Mouse (Mus musculus) intestine, embryonic 16.5 days (tissue): Measurements from ENCODE around the gene Ipp. TPM values are rescaled to one million over a fixed set of nuclear protein-coding genes. Genes with fewer than 3 reads are reported as not detected.

Experiments
- ATAC-seq: fragments of 200-750 bp; cut with Nextera tagmentation; 2 replicates; pipeline ENCODE4 v1.8.0; 2017; ENCODE audit warnings: moderate TSS enrichment, moderate library complexity
- H3K27ac ChIP-seq: fragments of 300-500 bp; sonication (generic); 2 replicates; pipeline ENCODE4 v1.5.1; 2014; ENCODE audit warnings: mild to moderate bottlenecking, low read length
- H3K27me3 ChIP-seq: fragments of 300-500 bp; sonication (generic); replicated peaks from 2 replicates; pipeline ENCODE4 v1.6.1; 2014; ENCODE audit warnings: low read length, control low read depth, mixed read lengths; ENCODE audit not compliant: control insufficient read depth, insufficient read depth
- H3K36me3 ChIP-seq: fragments of 300-500 bp; sonication (generic); 2 replicates; pipeline ENCODE4 v1.6.1; 2014; ENCODE audit warnings: low read length, control low read depth; ENCODE audit not compliant: control insufficient read depth, insufficient read depth
- H3K4me1 ChIP-seq: fragments of 300-500 bp; sonication (generic); 2 replicates; pipeline ENCODE4 v1.6.1; 2014; ENCODE audit warnings: low read length, control low read depth, mixed read lengths; ENCODE audit not compliant: control insufficient read depth, insufficient read depth
- H3K4me2 ChIP-seq: fragments of 300-500 bp; sonication (generic); 2 replicates; pipeline ENCODE4 v1.6.1; 2014; ENCODE audit warnings: low read depth, low read length, control low read depth
- H3K4me3 ChIP-seq: fragments of 300-500 bp; sonication (generic); 2 replicates; pipeline ENCODE4 v1.5.1; 2014; ENCODE audit warnings: mild to moderate bottlenecking, low read length
- H3K9ac ChIP-seq: fragments of 300-500 bp; sonication (generic); 2 replicates; pipeline ENCODE4 v1.6.1; 2014; ENCODE audit warnings: low read depth, low read length
- H3K9me3 ChIP-seq: fragments of 300-500 bp; sonication (generic); 2 replicates; pipeline ENCODE4 v1.6.1; 2016; ENCODE audit warnings: low read length, control low read depth; ENCODE audit not compliant: control insufficient read depth
- WGBS: fragments of 180-500 bp; shearing (Covaris S2); extraction: QIAGEN DNeasy Blood & Tissue Kit; methylation state at CpG from one replicate; pipeline ENCODE4 v1.1.7; 2014; 5-methylcytosine and 5-hydroxymethylcytosine counted together
- polyA plus RNA-seq: library from polyadenylated mRNA; unstranded; fragments of >200 nt; fragmentation: Nextera tagmentation; extraction: Ambion mirVana; gene quantifications from 2 replicates; pipeline ENCODE4 v1.2.1, GENCODE M21; 2015

Ipp gene
- polyA plus RNA-seq, 1 experiment from 2014 or later: 16.5 TPM

- Histone ChIP-seq H3K27me3 (no peaks in the 10 kb centered on the region), H3K27ac (peak overlapping the region; percentile 74), H3K4me2 (no peak overlapping the region), H3K9me3 (no peaks in the 10 kb centered on the region; the same call in 1 of the 2 replicates), H3K9ac (no peak overlapping the region), H3K4me1 (peaks cover 17% of the 10 kb centered on the region), H3K4me3 (no peak overlapping the region), H3K36me3 (no peaks in the 10 kb centered on the region)
- ATAC-seq: peak; percentile 67
- 55% methylated on average over 4 of the region's 4 CpGs for WGBS
These were observed 14.9 kb upstream of the Ipp start for GRCm38 (mm10) chr4:116492460-116492859.

DNA sequence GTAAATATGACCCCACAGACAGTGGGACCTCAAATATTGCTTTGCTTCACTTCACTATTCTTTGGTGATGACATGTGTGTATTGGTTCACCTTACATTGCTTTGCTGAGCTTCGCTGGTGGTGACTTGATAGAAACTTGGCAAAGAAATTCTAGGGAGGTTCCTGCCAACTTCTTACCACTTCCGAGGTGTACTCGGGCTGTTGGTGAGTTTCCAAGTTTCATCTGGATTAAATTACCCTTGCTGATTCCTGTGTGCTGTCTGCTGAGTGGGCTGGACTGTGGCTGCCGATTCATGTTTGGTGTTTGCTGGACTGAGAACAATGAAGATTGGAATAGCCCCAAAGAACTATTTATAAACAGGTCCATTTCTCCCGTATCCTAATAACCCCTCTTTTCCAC, 13.7 kb upstream of the Ipp start:
- Histone ChIP-seq H3K4me1 (peaks cover 17% of the 10 kb centered on the region), H3K36me3 (no peaks in the 10 kb centered on the region), H3K4me2 (no peak overlapping the region), H3K4me3 (no peak overlapping the region), H3K27ac (no peak overlapping the region), H3K27me3 (no peaks in the 10 kb centered on the region), H3K9ac (no peak overlapping the region), H3K9me3 (no peaks in the 10 kb centered on the region; the same call in 1 of the 2 replicates)
- 85% methylated on average over 5 of the region's 5 CpGs for WGBS
- ATAC-seq: no peak

DNA sequence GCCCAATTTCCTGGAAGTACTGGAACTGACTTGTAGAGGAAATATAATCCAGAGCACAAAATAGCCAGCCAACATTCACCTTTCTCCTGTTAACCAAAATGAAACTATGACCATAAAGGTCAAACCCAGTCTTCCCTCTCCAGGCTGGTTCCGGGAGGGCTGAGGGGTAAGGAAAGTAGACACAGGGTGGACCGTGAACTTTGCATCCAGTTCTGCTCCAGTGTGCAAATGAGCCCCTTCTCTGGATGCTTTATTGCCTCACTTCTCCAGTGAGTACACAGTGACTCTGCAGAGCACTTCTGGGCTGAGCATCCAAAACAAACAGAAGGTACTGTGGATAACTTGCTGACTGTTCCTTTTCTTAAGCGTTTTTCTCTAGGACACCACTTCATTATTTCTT, 7.4 kb upstream of the Ipp start:
- Histone ChIP-seq H3K4me1 (no peaks in the 10 kb centered on the region), H3K27me3 (no peaks in the 10 kb centered on the region), H3K4me3 (no peak overlapping the region), H3K36me3 (no peaks in the 10 kb centered on the region), H3K9ac (no peak overlapping the region), H3K9me3 (no peaks in the 10 kb centered on the region), H3K27ac (no peak overlapping the region), H3K4me2 (no peak overlapping the region)
- WGBS: 59% methylated on average over 3 of the region's 3 CpGs
- no peak for ATAC-seq

DNA sequence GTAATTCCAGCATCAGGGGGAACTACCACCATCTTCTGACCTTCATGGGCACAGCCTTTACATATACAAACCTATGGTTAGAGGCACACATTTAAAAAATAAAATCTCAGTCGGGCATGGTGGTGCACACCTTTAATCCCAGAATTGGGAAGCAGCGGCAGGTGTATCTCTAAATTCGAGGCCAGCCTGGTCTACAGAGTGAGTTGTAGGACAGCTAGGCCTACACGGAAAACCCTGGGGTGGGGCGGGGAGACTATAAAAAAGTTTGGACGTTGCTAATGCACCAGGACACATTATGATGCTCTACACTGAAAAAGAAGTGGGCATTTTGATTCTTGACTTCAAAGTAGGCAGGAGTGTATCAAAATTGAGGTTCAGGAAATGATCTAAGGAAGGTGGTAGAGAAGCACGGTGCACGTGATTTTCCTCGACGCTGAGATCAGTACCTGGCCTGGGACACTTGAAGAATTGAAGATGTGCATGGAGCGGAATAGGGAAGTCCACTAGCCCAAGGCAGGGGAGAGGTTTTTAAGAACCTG, 394 bp upstream of the Ipp start:
- Histone ChIP-seq H3K4me2 (peak overlapping the region; percentile 79), H3K9me3 (no peaks in the 10 kb centered on the region), H3K27me3 (no peaks in the 10 kb centered on the region), H3K36me3 (no peaks in the 10 kb centered on the region), H3K4me1 (peaks cover 14% of the 10 kb centered on the region), H3K9ac (peak overlapping the region; percentile 84), H3K4me3 (peak overlapping the region; percentile 58), H3K27ac (peak overlapping the region; percentile 92)
- WGBS: 25% methylated on average over 11 of the region's 11 CpGs
- peak; percentile 27 for ATAC-seq

DNA sequence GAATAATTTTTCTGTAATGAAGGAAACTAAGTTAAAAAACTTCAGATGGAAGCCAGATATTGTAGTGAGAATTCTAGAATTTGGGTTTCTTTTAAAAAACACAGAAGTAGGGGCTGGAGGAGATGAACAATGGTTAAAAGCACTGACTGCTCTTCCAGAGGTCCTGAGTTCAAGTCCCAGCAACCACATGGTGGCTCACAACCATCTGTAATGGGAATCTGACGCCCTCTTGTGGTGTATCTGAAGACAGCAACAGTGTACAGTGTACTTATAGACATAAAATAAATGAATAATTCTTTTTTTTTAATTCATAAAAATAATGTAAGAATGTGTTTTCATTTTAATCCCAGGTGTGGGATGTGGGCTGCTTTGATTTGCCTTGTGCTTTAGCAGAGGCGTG, 23.8 kb downstream of the Ipp start:
- H3K9me3 ChIP-seq: no peaks in the 10 kb centered on the region
- no peaks in the 10 kb centered on the region for H3K27me3 ChIP-seq
- no peak for ATAC-seq
- H3K4me3 ChIP-seq: no peak overlapping the region
- H3K36me3 ChIP-seq: no peaks in the 10 kb centered on the region
- WGBS: 60% methylated on average over 2 of the region's 2 CpGs
- H3K4me2 ChIP-seq: no peak overlapping the region
- no peak overlapping the region for H3K27ac ChIP-seq
- no peaks in the 10 kb centered on the region for H3K4me1 ChIP-seq
- no peak overlapping the region for H3K9ac ChIP-seq

DNA sequence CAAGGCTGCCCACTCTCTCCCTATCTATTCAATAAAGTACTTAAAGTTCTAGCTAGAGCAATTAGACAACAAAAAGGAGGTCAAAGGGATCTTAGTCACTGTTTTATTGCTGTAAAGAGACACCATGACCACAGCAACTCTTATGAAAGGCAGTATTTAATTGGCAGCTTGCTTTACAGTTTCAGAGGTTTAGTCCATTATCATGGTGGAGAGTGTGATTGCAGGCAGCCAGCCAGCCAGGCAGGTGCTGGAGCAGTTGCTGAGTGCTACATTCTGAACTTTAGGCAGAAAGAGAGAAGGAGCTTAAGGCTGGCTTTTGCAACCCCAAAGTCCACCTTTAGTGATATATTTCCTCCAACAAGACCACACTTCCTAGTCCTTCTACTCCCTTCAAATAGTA, 29.0 kb downstream of the Ipp start:
- peak; percentile 83 for ATAC-seq

DNA sequence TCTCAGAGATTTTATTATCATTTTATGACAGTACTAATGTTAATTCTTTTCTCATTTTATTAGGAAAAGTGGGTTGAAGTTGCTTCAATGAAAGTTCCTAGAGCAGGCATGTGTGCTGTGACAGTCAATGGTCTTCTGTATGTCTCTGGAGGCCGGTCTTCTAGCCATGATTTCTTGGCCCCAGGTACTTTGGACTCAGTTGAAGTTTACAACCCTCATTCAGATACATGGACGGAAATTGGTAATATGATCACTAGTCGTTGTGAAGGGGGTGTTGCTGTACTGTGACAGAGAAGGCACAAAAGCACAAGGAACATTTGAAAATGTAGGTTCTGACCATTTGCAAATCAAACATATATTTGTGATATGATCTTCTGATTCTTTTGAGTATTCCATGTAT, 30.4 kb downstream of the Ipp start:
- no peak overlapping the region for H3K4me2 ChIP-seq
- H3K27ac ChIP-seq: no peak overlapping the region
- peak; percentile 86 for ATAC-seq
- H3K9ac ChIP-seq: no peak overlapping the region
- H3K9me3 ChIP-seq: no peaks in the 10 kb centered on the region
- WGBS: 61% methylated on average over 3 of the region's 3 CpGs
- H3K27me3 ChIP-seq: no peaks in the 10 kb centered on the region
- no peaks in the 10 kb centered on the region for H3K4me1 ChIP-seq
- no peak overlapping the region for H3K4me3 ChIP-seq
- no peaks in the 10 kb centered on the region for H3K36me3 ChIP-seq

More for the DNA sequence above, 29.0 kb downstream of the Ipp start:
- peak overlapping the region; percentile 74 for H3K27ac ChIP-seq
- H3K9me3 ChIP-seq: no peaks in the 10 kb centered on the region
- H3K4me2 ChIP-seq: no peak overlapping the region
- no peak overlapping the region for H3K9ac ChIP-seq
- no peaks in the 10 kb centered on the region for H3K36me3 ChIP-seq
- no peak overlapping the region for H3K4me3 ChIP-seq
- H3K4me1 ChIP-seq: no peaks in the 10 kb centered on the region
- no peaks in the 10 kb centered on the region for H3K27me3 ChIP-seq

- H3K27ac ChIP-seq: no peak overlapping the region
- no peak overlapping the region for H3K4me2 ChIP-seq
- H3K4me3 ChIP-seq: no peak overlapping the region
- H3K9me3 ChIP-seq: no peaks in the 10 kb centered on the region
- no peak overlapping the region for H3K9ac ChIP-seq
- no peaks in the 10 kb centered on the region for H3K36me3 ChIP-seq
- WGBS: 87% methylated on average over 1 of the region's 1 CpGs
- H3K4me1 ChIP-seq: no peaks in the 10 kb centered on the region
- no peaks in the 10 kb centered on the region for H3K27me3 ChIP-seq
- no peak for ATAC-seq
These were observed 43.1 kb downstream of the Ipp start for GRCm38 (mm10) chr4:116550432-116550831.

GRCm38 (mm10) chr4:116553035-116553434, 45.7 kb downstream of the Ipp start:
- no peaks in the 10 kb centered on the region for H3K36me3 ChIP-seq
- no peak overlapping the region for H3K9ac ChIP-seq
- no peaks in the 10 kb centered on the region for H3K4me1 ChIP-seq
- H3K9me3 ChIP-seq: no peaks in the 10 kb centered on the region
- H3K27ac ChIP-seq: no peak overlapping the region
- no peak overlapping the region for H3K4me2 ChIP-seq
- ATAC-seq: no peak
- 82% methylated on average over 3 of the region's 3 CpGs for WGBS
- H3K4me3 ChIP-seq: no peak overlapping the region
- H3K27me3 ChIP-seq: no peaks in the 10 kb centered on the region
